Mouse (Mus musculus): ENCODE data around the gene Abca1.

DNA sequence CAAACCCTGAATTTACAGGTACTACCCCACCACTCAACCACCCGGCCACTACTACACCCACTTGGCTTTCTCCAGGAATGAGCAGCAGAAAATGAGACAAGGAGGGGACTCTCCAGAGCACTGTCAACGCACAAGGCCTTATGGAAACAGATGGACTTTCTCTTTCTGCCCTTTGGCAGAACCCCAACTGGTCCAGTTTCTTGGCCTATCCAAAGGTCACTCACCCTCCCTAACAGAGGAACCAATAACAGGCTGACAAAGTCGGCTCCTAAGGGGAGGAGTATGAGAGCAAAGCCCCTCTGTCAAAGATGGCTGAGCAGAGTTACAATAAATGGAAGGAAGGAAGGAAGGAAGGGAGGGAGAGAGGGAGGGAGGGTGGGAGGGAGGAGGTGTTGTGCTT lies 65.4 kb downstream of the Abca1 start:
- TF ChIP-seq POLR2A (IDR thresholded peaks at IDR 0.05; ENCODE audit: insufficient read depth, low read length) (no peak), CTCF (IDR thresholded peaks at IDR 0.05; ENCODE audit: low read depth, low read length) (no peak), EP300 (IDR thresholded peaks at IDR 0.05; ENCODE audit: insufficient read depth, low read depth, low read length) (no peak)
